Mouse (Mus musculus) left cerebral cortex, postnatal 10 days (tissue): ENCODE results near the gene Plxna4. TPM values are rescaled to one million over a fixed set of nuclear protein-coding genes. Genes with fewer than 3 reads are reported as not detected.
A peak's percentile ranks its signal among the peaks of the same experiment; 100 is the strongest.
"Not testable (repeated sequence)": the region's sequence is repeated elsewhere in the genome, so short reads cannot be mapped to it uniquely, and the experiment has no call there.

ENCODE experiments used
- DNase-seq, 2 experiments: peaks; one replicate each; pipeline ENCODE4 v3.0.0; 2021 to 2022; ENCODE audit warnings: low spot score in 2 of 2, mixed read lengths in 1 of 2; ENCODE audit errors: extremely low spot score in 1 of 2
- intact Hi-C: fragments of 180-260 bp; cut with DNase I; formaldehyde crosslinking; loops from one replicate; pipeline ENCODE4 v1.15.1; 2025
- total RNA-seq, 2 experiments: library from RNA; stranded (reverse); gene quantifications; 2 replicates each; pipeline ENCODE4 v1.2.3; 2021

Plxna4 gene
- total RNA-seq, 2 experiments from 2014 or later, result 87.8 to 94.9 TPM

DNA sequence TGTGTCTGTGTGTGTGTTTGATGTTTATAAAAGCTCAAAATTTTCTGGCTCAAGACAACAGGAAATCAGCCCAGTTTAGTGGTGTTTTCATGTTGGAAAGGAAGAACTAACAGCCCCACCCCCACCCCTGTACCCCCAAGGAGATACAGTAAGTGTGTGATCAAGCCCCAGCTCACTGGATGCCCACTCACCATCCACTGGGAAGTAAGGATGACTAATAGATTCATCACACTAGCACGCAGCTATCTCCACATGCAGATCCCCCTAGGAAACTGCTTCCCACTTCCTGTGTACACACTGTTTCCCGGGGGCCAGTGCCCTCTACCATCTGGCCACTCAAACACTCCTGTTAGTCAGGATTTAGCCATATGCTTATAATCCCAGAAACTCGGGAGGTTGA, 17.5 kb downstream of the Plxna4 start:
- DNase-seq, result no peak
- intact Hi-C loops, result no loop called here

- no peak for DNase-seq
- intact Hi-C loops, result no loop called here
These were observed 18.1 kb downstream of the Plxna4 start for GRCm38 (mm10) chr6:32569919-32570318.

DNA sequence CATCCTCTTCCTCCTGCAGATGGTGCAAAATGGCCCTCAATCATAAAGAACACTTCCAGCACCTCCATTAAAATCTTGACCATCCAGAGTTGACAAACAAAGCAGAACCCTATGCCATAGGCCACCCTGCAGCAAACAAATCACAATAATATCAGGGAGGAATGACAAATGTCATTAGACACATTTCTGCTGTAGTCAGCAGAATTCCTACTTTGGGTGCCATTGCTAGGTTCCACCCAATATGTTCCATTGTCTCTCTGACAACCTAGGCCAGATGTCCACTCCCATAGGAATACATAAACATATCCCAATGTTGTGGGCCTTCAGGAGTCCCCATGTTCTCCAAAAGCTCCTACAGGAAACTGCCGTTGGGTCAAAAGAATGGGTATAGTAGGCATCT, 41.1 kb downstream of the Plxna4 start:
- no peak for DNase-seq
- intact Hi-C loops, result no loop called here

DNA sequence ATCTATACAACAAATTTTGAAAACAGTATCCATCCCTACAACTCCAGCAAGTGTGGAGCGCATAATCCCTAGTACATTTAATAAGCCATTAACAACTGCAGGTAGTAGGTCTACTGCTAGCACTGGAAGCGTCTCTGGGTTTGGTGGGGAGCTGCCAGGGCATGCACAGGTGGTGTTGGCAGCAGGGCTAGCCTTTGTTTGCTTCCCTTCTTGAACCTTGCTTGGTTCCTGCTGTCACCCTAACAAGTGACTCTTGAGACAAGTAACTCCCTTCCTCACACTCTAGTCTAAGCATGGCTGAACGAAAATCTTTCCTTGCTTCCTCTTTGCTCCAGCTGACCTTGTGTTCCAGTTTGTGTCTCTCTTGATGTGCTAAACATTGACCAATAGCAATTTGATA, 44.0 kb downstream of the Plxna4 start:
- DNase-seq, result no peak
- intact Hi-C loops, result no loop called here

DNA sequence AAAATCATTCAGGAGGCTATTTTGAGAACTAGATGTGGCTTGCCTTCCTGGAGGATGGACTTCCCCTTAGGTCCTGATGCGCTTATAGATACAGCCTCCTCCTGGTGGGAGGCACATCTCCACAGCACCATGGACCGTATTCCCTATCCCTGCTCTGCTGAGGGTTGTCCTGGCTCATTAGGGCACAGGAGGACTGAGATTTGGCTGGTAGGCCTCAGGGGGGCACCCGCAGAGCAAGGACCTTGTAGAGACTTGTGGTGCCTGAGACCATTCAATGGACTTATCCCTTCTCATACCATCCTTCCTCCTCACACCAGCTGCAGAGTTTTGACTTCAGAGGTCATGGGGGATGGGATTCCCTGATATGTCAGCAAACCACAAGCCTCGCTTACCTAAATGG, 47.8 kb downstream of the Plxna4 start:
- intact Hi-C loops, result no loop called here

GRCm38 (mm10) chr6:32533962-32534740, 53.8 kb downstream of the Plxna4 start:
- intact Hi-C loops, result no loop called here
- no peak for DNase-seq

More for the DNA sequence above, 47.8 kb downstream of the Plxna4 start:
- DNase-seq, result no peak

DNA sequence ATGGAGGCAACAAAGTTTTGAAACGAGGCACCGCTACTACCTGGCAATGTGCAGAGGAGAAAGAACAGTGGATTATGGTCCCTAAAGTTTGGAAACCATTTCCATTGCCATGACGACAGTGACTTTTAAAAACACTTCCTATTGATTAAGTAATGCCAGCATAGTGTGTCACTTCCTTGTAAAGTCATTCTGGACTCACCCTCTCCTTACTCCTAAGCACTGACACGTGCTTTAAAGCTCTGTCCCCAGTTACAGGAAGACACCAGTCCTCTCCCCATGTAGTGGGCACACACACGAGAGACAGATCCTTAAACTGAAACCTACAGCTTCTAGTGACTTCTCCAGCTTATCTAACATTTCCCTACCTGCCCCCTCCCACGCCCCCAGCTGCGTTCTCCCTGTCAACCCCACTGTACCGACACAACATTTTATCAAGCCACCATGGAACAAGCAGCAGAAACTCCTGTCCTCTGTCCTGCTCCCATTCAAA, 59.9 kb downstream of the Plxna4 start:
- DNase-seq, result no peak
- intact Hi-C loops, result no loop called here

- no peak for DNase-seq
- intact Hi-C loops, result no loop called here
These were observed 60.5 kb downstream of the Plxna4 start for GRCm38 (mm10) chr6:32527518-32527917.

DNA sequence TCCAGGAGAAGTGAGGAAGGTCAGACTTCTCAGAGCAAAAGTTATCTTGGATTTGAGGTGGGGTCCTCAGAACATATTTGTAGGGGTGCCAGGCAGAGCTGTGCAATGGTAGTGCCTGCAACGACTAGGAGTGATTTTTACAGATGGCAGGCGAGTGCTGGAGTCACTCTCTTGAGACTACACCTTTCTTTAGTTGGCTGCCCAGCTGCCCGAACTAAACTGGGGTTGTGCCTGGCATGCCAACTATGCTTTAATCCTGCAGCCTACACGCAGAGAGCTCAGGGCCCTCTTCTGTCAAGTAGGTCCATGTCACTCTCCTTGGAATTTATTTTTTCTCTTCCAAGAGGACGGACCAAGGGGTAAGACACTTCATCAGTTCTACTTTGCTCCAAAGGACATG, 61.2 kb downstream of the Plxna4 start:
- intact Hi-C loops, result no loop called here
- DNase-seq, result no peak

DNA sequence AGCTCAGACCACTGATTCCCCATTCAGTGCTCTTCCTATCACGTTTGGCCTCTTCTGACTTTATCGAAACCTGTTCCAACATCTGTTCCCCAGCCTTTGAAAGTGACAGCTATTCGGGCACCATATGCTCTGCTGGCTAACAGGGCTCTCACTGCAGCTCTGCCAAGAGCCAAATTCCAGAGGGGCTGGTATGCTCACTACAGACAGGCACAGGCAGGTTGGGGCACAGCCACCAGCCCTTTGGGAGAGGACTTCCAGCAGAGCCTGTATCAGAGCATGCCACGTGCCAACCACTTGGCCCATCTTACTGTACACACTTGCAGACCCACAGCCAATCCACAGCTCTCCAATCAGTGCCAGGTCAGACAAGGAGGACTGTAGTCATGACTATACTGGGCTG, 67.9 kb downstream of the Plxna4 start:
- intact Hi-C loops, result no loop called here
- DNase-seq, result no peak

- intact Hi-C loops, result no loop called here
- no peak for DNase-seq
These were observed 69.4 kb downstream of the Plxna4 start for GRCm38 (mm10) chr6:32518617-32519016.

DNA sequence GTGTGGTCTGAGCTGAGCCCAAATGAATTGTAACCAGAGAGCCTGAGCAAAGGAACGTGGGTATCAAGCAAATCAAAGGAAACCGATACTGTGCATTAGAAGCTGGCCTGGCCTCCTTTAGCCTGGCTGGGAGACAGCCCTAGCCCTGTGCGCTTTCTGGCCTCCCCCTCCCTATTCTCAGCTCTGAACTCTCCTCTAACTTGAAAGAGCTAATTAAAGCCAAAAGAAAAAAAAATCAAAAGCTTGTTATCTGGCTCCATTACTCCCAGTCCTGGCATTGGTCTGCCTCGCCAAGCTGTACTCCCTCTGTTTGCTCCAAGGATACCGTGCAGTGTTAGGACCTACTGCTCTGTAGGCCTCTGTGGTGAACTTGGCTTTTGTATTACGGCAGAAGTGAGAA, 73.9 kb downstream of the Plxna4 start:
- no peak for DNase-seq
- intact Hi-C loops, result no loop called here

DNA sequence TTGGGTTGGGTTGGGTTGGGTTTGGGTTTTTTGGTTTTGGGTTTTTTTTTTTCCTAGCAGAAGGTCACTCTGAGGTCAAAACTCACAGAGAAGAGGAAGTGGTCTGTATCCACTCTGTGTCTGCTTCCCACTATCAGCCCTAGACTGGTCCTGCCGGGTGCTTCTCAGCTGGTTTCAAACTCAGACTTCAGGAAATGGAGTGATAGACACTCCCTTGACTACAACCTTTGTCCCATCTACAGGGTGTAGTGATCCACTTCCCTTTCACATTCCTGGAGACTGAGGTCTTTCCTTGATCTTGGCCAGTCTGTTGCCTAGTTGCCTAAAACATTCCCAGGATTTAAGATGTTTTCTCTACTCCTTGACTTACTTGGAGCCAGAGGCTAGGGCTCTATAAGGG, 76.0 kb downstream of the Plxna4 start:
- no peak for DNase-seq
- intact Hi-C loops, result no loop called here

GRCm38 (mm10) chr6:32510924-32511323, 77.1 kb downstream of the Plxna4 start:
- intact Hi-C loops, result no loop called here

GRCm38 (mm10) chr6:32510491-32510890, 77.5 kb downstream of the Plxna4 start:
- intact Hi-C loops, result no loop called here
- DNase-seq, result no peak

More at GRCm38 (mm10) chr6:32510924-32511323, 77.1 kb downstream of the Plxna4 start:
- DNase-seq, result peak in 1 of 2 experiments; percentile 80

- intact Hi-C loops, result no loop called here
- no peak for DNase-seq
These were observed 78.9 kb downstream of the Plxna4 start for GRCm38 (mm10) chr6:32509046-32509445.

- no peak for DNase-seq
- intact Hi-C loops, result no loop called here
These were observed 83.0 kb downstream of the Plxna4 start for GRCm38 (mm10) chr6:32504963-32505362.

- DNase-seq, intact Hi-C loops: not testable (repeated sequence)
These were observed 86.8 kb downstream of the Plxna4 start for GRCm38 (mm10) chr6:32501186-32501585.

DNA sequence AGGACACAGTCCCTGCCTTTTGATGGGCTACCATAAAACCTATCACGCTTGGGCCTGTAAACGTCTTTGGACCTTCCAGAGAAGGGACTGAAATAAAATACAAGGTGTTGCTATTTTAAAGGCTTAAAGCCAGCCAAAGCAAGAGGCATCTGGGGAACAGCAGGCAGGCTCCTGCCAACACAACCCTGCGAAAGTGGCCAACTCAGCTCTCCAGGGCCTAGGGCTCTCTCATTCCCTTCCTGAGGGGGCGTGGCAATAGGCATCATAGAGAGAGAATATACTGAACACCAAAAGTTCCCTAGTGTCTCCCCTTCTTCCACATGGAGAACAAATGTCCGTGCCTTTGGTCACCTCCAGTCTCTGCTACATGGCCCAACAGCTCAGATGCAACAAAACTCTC, 89.9 kb downstream of the Plxna4 start:
- intact Hi-C loops, result no loop called here
- DNase-seq, result no peak

DNA sequence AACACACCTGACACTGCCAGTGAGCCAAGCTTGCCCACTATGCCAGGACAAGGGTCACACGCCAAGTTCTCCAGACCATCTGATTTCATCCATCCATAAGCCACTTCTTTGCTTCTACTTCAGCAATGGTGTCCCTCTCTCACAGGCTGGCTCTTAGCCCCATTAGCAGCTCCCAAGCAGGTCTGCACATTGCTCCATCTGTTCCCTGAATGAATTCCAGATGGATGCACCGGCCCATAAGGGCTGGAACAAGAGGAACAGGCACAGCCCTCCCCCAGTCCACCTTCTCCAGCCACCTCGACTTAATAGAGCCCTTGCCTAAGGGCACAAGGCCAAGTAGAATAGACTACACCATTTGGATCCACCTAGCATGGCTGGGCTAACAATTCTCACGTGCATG, 91.9 kb downstream of the Plxna4 start:
- intact Hi-C loops, result no loop called here
- no peak for DNase-seq

- no peak for DNase-seq
- intact Hi-C loops, result no loop called here
These were observed 92.5 kb downstream of the Plxna4 start for GRCm38 (mm10) chr6:32495532-32495931.
